Mouse (Mus musculus): ENCODE measurements around the gene Plekhg4. TPM values are rescaled to one million over a fixed set of nuclear protein-coding genes. Genes with fewer than 3 reads are reported as not detected.

Gene Plekhg4
- polyA plus RNA-seq, 1 experiment from 2014 or later: 0.60 TPM

GRCm38 (mm10) chr8:105384070-105384469 is 11.0 kb downstream of the Plekhg4 start:
- H3K36me3 ChIP-seq: no peaks in the 10 kb centered on the region
- no peaks in the 10 kb centered on the region for H3K9me3 ChIP-seq
- ATAC-seq (ENCODE audit: low read depth): no peak
- peaks cover under 1% of the 10 kb centered on the region; the same call in 1 of the 2 replicates for H3K4me1 ChIP-seq (replicated peaks)
- no peak overlapping the region for H3K4me3 ChIP-seq
- H3K27me3 ChIP-seq: no peaks in the 10 kb centered on the region
- WGBS: 97% methylated on average over 2 of the region's 2 CpGs
- H3K4me2 ChIP-seq: no peak overlapping the region
- H3K9ac ChIP-seq: no peak overlapping the region
- no peak overlapping the region for H3K27ac ChIP-seq (replicated peaks)

- WGBS: 80% methylated on average over 1 of the region's 1 CpGs
- ATAC-seq (ENCODE audit: low read depth): no peak
- H3K36me3 ChIP-seq: no peaks in the 10 kb centered on the region
Measured at GRCm38 (mm10) chr8:105387151-105387550, 14.1 kb downstream of the Plekhg4 start.

GRCm38 (mm10) chr8:105389096-105389495 is 16.0 kb downstream of the Plekhg4 start:
- 67% methylated on average over 6 of the region's 6 CpGs for WGBS
- Histone ChIP-seq H3K4me1 (replicated peaks) (no peaks in the 10 kb centered on the region), H3K4me2 (no peak overlapping the region), H3K4me3 (no peak overlapping the region), H3K9me3 (no peaks in the 10 kb centered on the region), H3K9ac (no peak overlapping the region), H3K27ac (replicated peaks) (no peak overlapping the region), H3K27me3 (no peaks in the 10 kb centered on the region), H3K36me3 (no peaks in the 10 kb centered on the region)
- no peak for ATAC-seq (ENCODE audit: low read depth)

More at GRCm38 (mm10) chr8:105387151-105387550, 14.1 kb downstream of the Plekhg4 start:
- Histone ChIP-seq H3K27me3 (no peaks in the 10 kb centered on the region), H3K4me2 (no peak overlapping the region), H3K9ac (no peak overlapping the region), H3K4me3 (no peak overlapping the region), H3K4me1 (replicated peaks) (no peaks in the 10 kb centered on the region), H3K27ac (replicated peaks) (no peak overlapping the region), H3K9me3 (no peaks in the 10 kb centered on the region)

GRCm38 (mm10) chr8:105393089-105393787 is 20.2 kb downstream of the Plekhg4 start:
- H3K27ac ChIP-seq (replicated peaks): no peak overlapping the region
- no peak overlapping the region for H3K4me3 ChIP-seq
- H3K9ac ChIP-seq: no peak overlapping the region
- 93% methylated on average over 12 of the region's 12 CpGs for WGBS
- H3K36me3 ChIP-seq: no peaks in the 10 kb centered on the region
- H3K9me3 ChIP-seq: no peaks in the 10 kb centered on the region
- H3K27me3 ChIP-seq: no peaks in the 10 kb centered on the region
- H3K4me1 ChIP-seq (replicated peaks): no peaks in the 10 kb centered on the region
- no peak for ATAC-seq (ENCODE audit: low read depth)
- H3K4me2 ChIP-seq: no peak overlapping the region

GRCm38 (mm10) chr8:105393915-105394314 is 20.8 kb downstream of the Plekhg4 start:
- H3K36me3 ChIP-seq: no peaks in the 10 kb centered on the region
- H3K9me3 ChIP-seq: no peaks in the 10 kb centered on the region
- H3K9ac ChIP-seq: no peak overlapping the region
- H3K4me1 ChIP-seq (replicated peaks): no peaks in the 10 kb centered on the region
- ATAC-seq (ENCODE audit: low read depth): no peak
- no peak overlapping the region for H3K27ac ChIP-seq (replicated peaks)
- WGBS: 54% methylated on average over 7 of the region's 7 CpGs
- H3K4me3 ChIP-seq: no peak overlapping the region
- no peaks in the 10 kb centered on the region for H3K27me3 ChIP-seq
- no peak overlapping the region for H3K4me2 ChIP-seq

GRCm38 (mm10) chr8:105397747-105398146 is 24.7 kb downstream of the Plekhg4 start:
- Histone ChIP-seq H3K27me3 (no peaks in the 10 kb centered on the region), H3K4me3 (no peak overlapping the region), H3K9me3 (no peaks in the 10 kb centered on the region), H3K27ac (replicated peaks) (no peak overlapping the region), H3K9ac (no peak overlapping the region), H3K36me3 (no peaks in the 10 kb centered on the region), H3K4me2 (no peak overlapping the region), H3K4me1 (replicated peaks) (no peaks in the 10 kb centered on the region)
- WGBS: 27% methylated on average over 3 of the region's 3 CpGs
- ATAC-seq (ENCODE audit: low read depth): no peak

GRCm38 (mm10) chr8:105400016-105400415 is 26.9 kb downstream of the Plekhg4 start:
- H3K4me2 ChIP-seq: no peak overlapping the region
- H3K36me3 ChIP-seq: no peaks in the 10 kb centered on the region
- H3K4me3 ChIP-seq: no peak overlapping the region
- no peak for ATAC-seq (ENCODE audit: low read depth)
- WGBS: 85% methylated on average over 5 of the region's 5 CpGs
- H3K9ac ChIP-seq: no peak overlapping the region
- H3K4me1 ChIP-seq (replicated peaks): no peaks in the 10 kb centered on the region
- H3K27me3 ChIP-seq: no peaks in the 10 kb centered on the region
- H3K9me3 ChIP-seq: no peaks in the 10 kb centered on the region
- no peak overlapping the region for H3K27ac ChIP-seq (replicated peaks)

GRCm38 (mm10) chr8:105403467-105403866 is 30.4 kb downstream of the Plekhg4 start:
- WGBS: 92% methylated on average over 8 of the region's 8 CpGs
- H3K4me1 ChIP-seq (replicated peaks): no peaks in the 10 kb centered on the region

GRCm38 (mm10) chr8:105404496-105404895 is 31.4 kb downstream of the Plekhg4 start:
- no peak for ATAC-seq (ENCODE audit: low read depth)

More at GRCm38 (mm10) chr8:105403467-105403866, 30.4 kb downstream of the Plekhg4 start:
- H3K27me3 ChIP-seq: no peaks in the 10 kb centered on the region
- H3K4me3 ChIP-seq: no peak overlapping the region
- ATAC-seq (ENCODE audit: low read depth): no peak
- H3K4me2 ChIP-seq: no peak overlapping the region
- H3K27ac ChIP-seq (replicated peaks): no peak overlapping the region
- H3K9ac ChIP-seq: no peak overlapping the region
- no peaks in the 10 kb centered on the region for H3K9me3 ChIP-seq
- H3K36me3 ChIP-seq: no peaks in the 10 kb centered on the region

GRCm38 (mm10) chr8:105406416-105406815 is 33.3 kb downstream of the Plekhg4 start:
- Histone ChIP-seq H3K4me3 (no peak overlapping the region), H3K4me1 (replicated peaks) (no peaks in the 10 kb centered on the region), H3K4me2 (no peak overlapping the region), H3K9ac (no peak overlapping the region), H3K36me3 (no peaks in the 10 kb centered on the region), H3K9me3 (no peaks in the 10 kb centered on the region), H3K27ac (replicated peaks) (no peak overlapping the region), H3K27me3 (no peaks in the 10 kb centered on the region)
- ATAC-seq (ENCODE audit: low read depth): no peak
- WGBS: 79% methylated on average over 10 of the region's 10 CpGs

More at GRCm38 (mm10) chr8:105404496-105404895, 31.4 kb downstream of the Plekhg4 start:
- no peak overlapping the region for H3K9ac ChIP-seq
- WGBS: 47% methylated on average over 1 of the region's 1 CpGs
- no peaks in the 10 kb centered on the region for H3K27me3 ChIP-seq
- no peaks in the 10 kb centered on the region for H3K36me3 ChIP-seq
- H3K4me2 ChIP-seq: no peak overlapping the region
- H3K27ac ChIP-seq (replicated peaks): no peak overlapping the region
- no peak overlapping the region for H3K4me3 ChIP-seq
- no peaks in the 10 kb centered on the region for H3K4me1 ChIP-seq (replicated peaks)
- no peaks in the 10 kb centered on the region for H3K9me3 ChIP-seq

GRCm38 (mm10) chr8:105408331-105408730 is 35.3 kb downstream of the Plekhg4 start:
- Histone ChIP-seq H3K27me3 (peaks cover 8% of the 10 kb centered on the region), H3K9ac (no peak overlapping the region), H3K36me3 (no peaks in the 10 kb centered on the region), H3K9me3 (no peaks in the 10 kb centered on the region), H3K4me3 (no peak overlapping the region), H3K27ac (replicated peaks) (no peak overlapping the region), H3K4me2 (no peak overlapping the region), H3K4me1 (replicated peaks) (peaks cover 3% of the 10 kb centered on the region)
- WGBS: 72% methylated on average over 7 of the region's 7 CpGs
- no peak for ATAC-seq (ENCODE audit: low read depth)

- Histone ChIP-seq H3K9me3 (no peaks in the 10 kb centered on the region), H3K27me3 (peaks cover 21% of the 10 kb centered on the region), H3K4me3 (no peak overlapping the region), H3K9ac (no peak overlapping the region), H3K36me3 (no peaks in the 10 kb centered on the region), H3K4me1 (replicated peaks) (peaks cover 9% of the 10 kb centered on the region), H3K27ac (replicated peaks) (no peak overlapping the region), H3K4me2 (no peak overlapping the region)
- WGBS: 99% methylated on average over 6 of the region's 6 CpGs
- ATAC-seq (ENCODE audit: low read depth): no peak
Measured at GRCm38 (mm10) chr8:105409947-105410346, 36.9 kb downstream of the Plekhg4 start.

- ATAC-seq (ENCODE audit: low read depth): peak; percentile 72
- peaks cover 21% of the 10 kb centered on the region for H3K27me3 ChIP-seq
- H3K9me3 ChIP-seq: no peaks in the 10 kb centered on the region
- 1% methylated on average over 34 of the region's 34 CpGs for WGBS
- H3K4me3 ChIP-seq: peak within 1 kb of the TSS; percentile 31
- peaks cover 9% of the 10 kb centered on the region for H3K4me1 ChIP-seq (replicated peaks)
- no peak within 1 kb of the TSS for H3K27ac ChIP-seq (replicated peaks)
- peak within 1 kb of the TSS; percentile 61 for H3K4me2 ChIP-seq
- H3K9ac ChIP-seq: no peak within 1 kb of the TSS
- no peaks in the 10 kb centered on the region for H3K36me3 ChIP-seq
Measured at GRCm38 (mm10) chr8:105413391-105413790, 40.3 kb downstream of the Plekhg4 start, which contains the start of the genes Kctd19 and Lrrc36. Gene Kctd19, minus strand, starts transcription at chr8:105413502. Gene Lrrc36, plus strand, starts transcription at chr8:105413571.
